Mouse (Mus musculus) liver, embryonic 15.5 days (tissue): Measurements from ENCODE around the gene Tnfsfm13. TPM values are rescaled to one million over a fixed set of nuclear protein-coding genes. Genes with fewer than 3 reads are reported as not detected.

Source experiments
- ATAC-seq: fragments of 200-750 bp; cut with Nextera tagmentation; 2 replicates; pipeline ENCODE4 v1.8.0; 2017; ENCODE audit warnings: moderate number of reproducible peaks, mild to moderate bottlenecking, moderate library complexity; ENCODE audit not compliant: insufficient read depth
- H3K27ac ChIP-seq: fragments of 300-500 bp; sonication (generic); replicated peaks from 2 replicates; pipeline ENCODE4 v1.5.1; 2015; ENCODE audit warnings: mild to moderate bottlenecking, inconsistent platforms
- H3K27me3 ChIP-seq: fragments of 300-500 bp; sonication (generic); 2 replicates; pipeline ENCODE4 v1.6.1; 2015; ENCODE audit warnings: mild to moderate bottlenecking, inconsistent platforms
- H3K36me3 ChIP-seq: fragments of 300-500 bp; sonication (generic); replicated peaks from 2 replicates; pipeline ENCODE4 v1.6.1; 2015; ENCODE audit warnings: moderate library complexity, mild to moderate bottlenecking, inconsistent platforms
- H3K4me1 ChIP-seq: fragments of 300-500 bp; sonication (generic); replicated peaks from 2 replicates; pipeline ENCODE4 v1.6.1; 2015; ENCODE audit warnings: inconsistent platforms
- H3K4me2 ChIP-seq: fragments of 300-500 bp; sonication (generic); 2 replicates; pipeline ENCODE4 v1.6.1; 2015; ENCODE audit warnings: moderate library complexity, mild to moderate bottlenecking, inconsistent platforms
- H3K4me3 ChIP-seq: fragments of 300-500 bp; sonication (generic); replicated peaks from 2 replicates; pipeline ENCODE4 v1.5.1; 2015; ENCODE audit warnings: mild to moderate bottlenecking, inconsistent platforms
- H3K9ac ChIP-seq: fragments of 300-500 bp; sonication (generic); 2 replicates; pipeline ENCODE4 v1.6.1; 2015; ENCODE audit warnings: moderate library complexity, mild to moderate bottlenecking, inconsistent platforms
- H3K9me3 ChIP-seq: fragments of 300-500 bp; sonication (generic); replicated peaks from 2 replicates; pipeline ENCODE4 v1.6.1; 2016; ENCODE audit warnings: inconsistent platforms
- WGBS: fragments of 180-500 bp; shearing (Covaris S2); methylation state at CpG from one replicate; pipeline ENCODE4 v1.1.7; 2015; ENCODE audit warnings: mixed read lengths; ENCODE audit not compliant: insufficient replicate concordance; 5-methylcytosine and 5-hydroxymethylcytosine counted together
- polyA plus RNA-seq: library from polyadenylated mRNA; unstranded; fragments of >200 nt; fragmentation: Nextera tagmentation; extraction: Ambion mirVana; gene quantifications from 2 replicates; pipeline ENCODE4 v1.2.1, GENCODE M21; 2015

Gene Tnfsfm13
- polyA plus RNA-seq, 1 experiment from 2014 or later: 0.89 TPM

GRCm38 (mm10) chr11:69714636-69715329, 18.9 kb upstream of the Tnfsfm13 start:
- 81% methylated on average over 18 of the region's 18 CpGs for WGBS
- no peak overlapping the region for H3K4me3 ChIP-seq
- H3K27ac ChIP-seq: no peak overlapping the region
- no peaks in the 10 kb centered on the region for H3K36me3 ChIP-seq
- no peaks in the 10 kb centered on the region for H3K9me3 ChIP-seq
- no peak overlapping the region for H3K4me2 ChIP-seq
- H3K27me3 ChIP-seq: no peaks in the 10 kb centered on the region
- H3K9ac ChIP-seq: no peak overlapping the region
- no peak for ATAC-seq
- peaks cover 53% of the 10 kb centered on the region for H3K4me1 ChIP-seq

DNA sequence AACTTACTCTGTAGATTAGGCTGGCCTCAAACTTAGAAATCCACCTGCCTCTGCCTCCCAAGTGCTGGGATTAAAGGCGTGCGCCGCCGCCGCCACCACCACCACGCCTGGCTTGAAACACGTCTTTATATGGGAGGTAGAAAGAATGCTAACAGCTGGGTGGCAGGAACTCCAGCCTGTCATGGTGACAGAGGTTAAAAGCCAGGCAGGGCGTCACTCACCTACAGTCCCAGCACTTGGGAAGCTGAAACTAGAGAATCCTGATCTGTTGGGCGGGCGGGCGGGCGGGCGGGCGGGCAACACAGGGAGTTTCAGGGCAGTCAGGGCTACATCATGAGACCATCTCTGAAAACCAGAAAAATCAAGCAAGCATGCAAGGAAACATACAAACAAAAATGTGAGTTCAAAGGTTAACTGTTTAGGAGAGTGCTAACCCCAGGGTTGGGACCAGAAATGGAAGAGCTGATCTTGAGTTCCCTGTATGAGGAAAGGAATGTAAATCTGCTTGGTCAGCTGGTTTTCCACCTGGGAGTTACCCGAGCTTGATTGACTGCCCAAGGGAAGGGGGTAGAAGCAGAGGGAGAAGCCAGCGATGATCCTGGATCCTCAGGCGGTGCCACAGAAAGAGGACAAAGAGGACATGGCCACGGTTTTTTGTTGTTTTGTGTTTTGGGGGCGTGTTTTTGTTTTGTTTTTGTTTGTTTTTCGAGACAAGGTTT, 17.2 kb upstream of the Tnfsfm13 start:
- no peak overlapping the region for H3K4me2 ChIP-seq
- no peaks in the 10 kb centered on the region for H3K36me3 ChIP-seq
- H3K27me3 ChIP-seq: no peaks in the 10 kb centered on the region
- peaks cover 48% of the 10 kb centered on the region for H3K4me1 ChIP-seq
- ATAC-seq: no peak
- no peak overlapping the region for H3K9ac ChIP-seq
- no peaks in the 10 kb centered on the region for H3K9me3 ChIP-seq
- no peak overlapping the region for H3K4me3 ChIP-seq
- H3K27ac ChIP-seq: no peak overlapping the region
- WGBS: 79% methylated on average over 20 of the region's 20 CpGs

DNA sequence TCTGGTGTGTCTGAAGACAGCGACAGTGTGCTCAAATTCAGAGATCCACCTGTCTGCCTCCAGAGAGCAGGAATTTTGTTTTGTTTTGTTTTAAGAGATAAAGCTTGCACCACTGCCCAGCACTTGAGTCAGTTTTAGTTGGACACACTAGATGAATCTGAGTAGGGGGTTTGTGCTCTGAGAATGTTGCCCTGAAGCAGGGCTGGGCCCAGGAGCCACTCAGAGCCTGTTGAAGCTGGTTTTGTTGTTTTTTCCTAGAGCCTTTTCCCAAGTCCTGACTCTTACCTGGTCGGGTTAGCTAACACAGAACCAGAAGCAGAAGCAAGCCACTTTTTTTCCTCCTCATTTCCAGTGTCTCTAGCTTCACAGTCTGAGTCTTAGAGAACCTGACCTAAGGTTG, 15.2 kb upstream of the Tnfsfm13 start:
- Histone ChIP-seq H3K27me3 (no peaks in the 10 kb centered on the region), H3K36me3 (no peaks in the 10 kb centered on the region), H3K4me3 (no peak overlapping the region), H3K9me3 (no peaks in the 10 kb centered on the region), H3K9ac (no peak overlapping the region), H3K27ac (no peak overlapping the region), H3K4me1 (peaks cover 38% of the 10 kb centered on the region), H3K4me2 (no peak overlapping the region)
- 73% methylated on average over 2 of the region's 2 CpGs for WGBS
- ATAC-seq: no peak

DNA sequence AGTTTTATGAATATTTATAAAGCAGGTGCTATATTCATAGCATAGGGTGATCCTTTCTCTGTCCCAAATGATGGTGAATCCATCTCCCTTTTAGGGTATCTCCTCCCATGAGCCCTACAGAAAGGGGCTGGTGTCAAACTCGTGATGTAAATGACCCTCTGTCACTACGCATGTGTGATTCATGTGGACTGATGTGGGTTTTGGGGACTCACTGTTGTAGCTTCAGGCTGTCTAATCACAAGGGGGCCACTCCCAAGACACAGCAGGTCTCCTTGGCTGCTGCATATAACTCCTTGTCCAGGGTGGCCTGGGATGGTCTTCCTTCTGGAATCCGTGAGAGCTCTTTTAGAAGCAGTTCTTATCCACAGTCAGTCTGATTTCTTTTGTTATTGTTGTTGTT, 14.6 kb upstream of the Tnfsfm13 start:
- H3K4me3 ChIP-seq: no peak overlapping the region
- H3K36me3 ChIP-seq: no peaks in the 10 kb centered on the region
- H3K4me1 ChIP-seq: peaks cover 36% of the 10 kb centered on the region
- no peaks in the 10 kb centered on the region for H3K27me3 ChIP-seq
- 60% methylated on average over 3 of the region's 3 CpGs for WGBS
- H3K4me2 ChIP-seq: no peak overlapping the region
- no peak for ATAC-seq
- H3K9ac ChIP-seq: no peak overlapping the region
- H3K27ac ChIP-seq: peak overlapping the region; percentile 38; the same call in 1 of the 2 replicates
- no peaks in the 10 kb centered on the region for H3K9me3 ChIP-seq

DNA sequence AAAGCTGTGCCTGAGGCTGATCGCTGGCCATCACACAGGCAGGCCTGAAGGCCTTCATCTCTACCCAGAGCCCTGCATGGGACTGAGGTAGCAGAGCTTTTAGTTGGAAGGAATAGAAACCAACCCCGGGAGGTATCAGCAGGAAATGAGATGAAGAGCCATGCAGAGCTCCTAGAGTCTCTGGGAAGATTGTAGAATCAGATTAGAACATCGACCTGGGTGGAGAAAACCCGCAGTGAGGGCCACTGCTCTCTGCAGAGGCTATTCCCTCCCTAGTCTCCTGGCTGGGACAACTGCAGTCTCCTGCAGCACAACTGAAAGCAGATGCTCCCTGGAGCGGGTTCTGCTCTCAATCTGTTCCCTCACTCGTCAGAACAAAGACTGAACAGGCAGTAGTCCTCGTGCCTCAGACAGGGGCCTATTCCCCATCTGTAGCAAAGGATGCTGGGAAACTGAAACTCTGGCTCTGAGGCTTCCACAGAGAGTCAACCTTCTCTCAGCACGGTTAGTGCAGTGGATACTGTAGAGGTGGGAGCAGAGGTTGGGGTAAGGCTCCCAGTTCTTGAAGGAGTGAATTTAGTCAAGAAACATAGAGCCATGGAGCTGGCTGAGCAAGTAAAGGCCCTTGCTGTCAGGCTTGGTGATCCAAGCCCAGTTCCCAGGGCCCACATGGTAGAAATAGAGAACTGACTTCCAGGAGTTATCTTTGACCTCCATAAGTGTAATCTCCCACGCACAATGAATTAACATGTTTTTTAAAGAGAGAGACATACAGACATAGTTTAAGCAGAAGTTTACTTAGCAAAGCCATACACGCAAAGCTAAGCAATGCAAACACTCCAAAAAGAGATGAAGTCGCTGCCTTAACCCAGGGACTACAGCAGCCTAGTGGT, 13.9 kb upstream of the Tnfsfm13 start:
- no peak overlapping the region for H3K4me3 ChIP-seq
- no peak overlapping the region for H3K9ac ChIP-seq
- WGBS: 43% methylated on average over 11 of the region's 11 CpGs
- peaks cover 34% of the 10 kb centered on the region for H3K4me1 ChIP-seq
- peak overlapping the region; percentile 38 for H3K27ac ChIP-seq
- ATAC-seq: peak; percentile 51; the same call in 1 of the 2 replicates
- no peaks in the 10 kb centered on the region for H3K9me3 ChIP-seq
- no peaks in the 10 kb centered on the region for H3K36me3 ChIP-seq
- H3K27me3 ChIP-seq: no peaks in the 10 kb centered on the region
- no peak overlapping the region for H3K4me2 ChIP-seq

GRCm38 (mm10) chr11:69708614-69709265, 12.8 kb upstream of the Tnfsfm13 start:
- Histone ChIP-seq H3K27ac (no peak overlapping the region), H3K9ac (no peak overlapping the region), H3K9me3 (no peaks in the 10 kb centered on the region), H3K27me3 (no peaks in the 10 kb centered on the region), H3K36me3 (no peaks in the 10 kb centered on the region), H3K4me1 (peaks cover 36% of the 10 kb centered on the region), H3K4me2 (no peak overlapping the region), H3K4me3 (no peak overlapping the region)
- 74% methylated on average over 3 of the region's 3 CpGs for WGBS
- ATAC-seq: no peak

GRCm38 (mm10) chr11:69707873-69708381, 12.0 kb upstream of the Tnfsfm13 start:
- H3K4me3 ChIP-seq: no peak overlapping the region
- peaks cover 36% of the 10 kb centered on the region for H3K4me1 ChIP-seq
- no peaks in the 10 kb centered on the region for H3K27me3 ChIP-seq
- no peak overlapping the region for H3K27ac ChIP-seq
- H3K9me3 ChIP-seq: no peaks in the 10 kb centered on the region
- WGBS: 71% methylated on average over 4 of the region's 4 CpGs
- no peak for ATAC-seq
- H3K36me3 ChIP-seq: no peaks in the 10 kb centered on the region
- H3K4me2 ChIP-seq: no peak overlapping the region
- no peak overlapping the region for H3K9ac ChIP-seq

- H3K27me3 ChIP-seq: no peaks in the 10 kb centered on the region
- ATAC-seq: no peak
- no peak overlapping the region for H3K27ac ChIP-seq
- H3K9me3 ChIP-seq: no peaks in the 10 kb centered on the region
- peaks cover 36% of the 10 kb centered on the region for H3K4me1 ChIP-seq
- no peak overlapping the region for H3K9ac ChIP-seq
- H3K4me2 ChIP-seq: no peak overlapping the region
- 82% methylated on average over 4 of the region's 4 CpGs for WGBS
- no peak overlapping the region for H3K4me3 ChIP-seq
- H3K36me3 ChIP-seq: no peaks in the 10 kb centered on the region
Measured at GRCm38 (mm10) chr11:69707480-69707847, 11.6 kb upstream of the Tnfsfm13 start.

- Histone ChIP-seq H3K4me1 (peaks cover 36% of the 10 kb centered on the region), H3K36me3 (no peaks in the 10 kb centered on the region), H3K4me2 (no peak overlapping the region), H3K9ac (no peak overlapping the region), H3K27ac (no peak overlapping the region), H3K27me3 (no peaks in the 10 kb centered on the region), H3K9me3 (no peaks in the 10 kb centered on the region), H3K4me3 (no peak overlapping the region)
- WGBS: 61% methylated on average over 6 of the region's 6 CpGs
- ATAC-seq: no peak
Measured at GRCm38 (mm10) chr11:69706775-69707479, 11.0 kb upstream of the Tnfsfm13 start.

DNA sequence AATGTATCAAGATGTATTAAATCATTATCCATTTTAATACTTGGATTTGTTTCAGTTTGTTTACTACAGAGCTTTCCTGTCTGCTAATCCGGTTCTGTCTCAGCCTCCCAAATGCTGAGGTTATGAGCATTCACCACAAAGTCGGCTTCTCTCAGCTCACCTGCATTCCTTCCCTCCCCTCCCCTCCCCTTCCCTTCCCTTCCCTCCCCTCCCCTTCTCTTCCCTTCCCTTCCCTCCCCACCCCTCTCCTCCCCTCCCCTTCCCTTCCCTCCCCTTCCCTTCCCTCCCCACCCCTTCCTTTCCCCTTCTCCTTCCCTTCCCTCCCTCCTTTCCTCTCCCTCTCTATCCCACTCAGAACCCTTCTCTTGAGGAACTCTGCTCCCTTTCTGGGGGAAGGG, 8.7 kb upstream of the Tnfsfm13 start:
- WGBS: 39% methylated on average over 2 of the region's 2 CpGs
- H3K27ac ChIP-seq: no peak overlapping the region

More for the DNA sequence above, 8.7 kb upstream of the Tnfsfm13 start:
- H3K4me1 ChIP-seq: peaks cover 24% of the 10 kb centered on the region
- no peak overlapping the region for H3K9ac ChIP-seq
- H3K4me2 ChIP-seq: no peak overlapping the region
- no peaks in the 10 kb centered on the region for H3K36me3 ChIP-seq
- no peaks in the 10 kb centered on the region for H3K27me3 ChIP-seq
- no peak overlapping the region for H3K4me3 ChIP-seq
- no peak for ATAC-seq
- H3K9me3 ChIP-seq: no peaks in the 10 kb centered on the region
